Mouse (Mus musculus) small intestine, adult 2 months (tissue): ENCODE results near the gene Ltbp3. TPM values are rescaled to one million over a fixed set of nuclear protein-coding genes. Genes with fewer than 3 reads are reported as not detected.

ENCODE experiments used
- H3K27ac ChIP-seq: fragments of 200-500 bp; 2 replicates; pipeline ENCODE4 v1.5.1; 2012; ENCODE audit warnings: low read depth, low read length, control low read depth, inconsistent platforms; ENCODE audit not compliant: insufficient read depth
- H3K27me3 ChIP-seq: fragments of 200-500 bp; 2 replicates; pipeline ENCODE4 v1.6.1; 2012; ENCODE audit warnings: mild to moderate bottlenecking, moderate library complexity, low read length, inconsistent platforms; ENCODE audit not compliant: control insufficient read depth, insufficient read depth
- H3K36me3 ChIP-seq: fragments of 200-500 bp; 2 replicates; pipeline ENCODE4 v1.6.1; 2012; ENCODE audit warnings: mild to moderate bottlenecking, low read length, control low read depth, inconsistent platforms; ENCODE audit not compliant: control insufficient read depth, insufficient read depth
- H3K4me1 ChIP-seq: fragments of 200-500 bp; 2 replicates; pipeline ENCODE4 v1.6.1; 2012; ENCODE audit warnings: low read length, inconsistent platforms, mixed read lengths; ENCODE audit not compliant: control insufficient read depth, insufficient read depth, insufficient read length
- H3K4me3 ChIP-seq: fragments of 200-500 bp; 2 replicates; pipeline ENCODE4 v1.5.1; 2012; ENCODE audit warnings: low read depth, mild to moderate bottlenecking, control low read depth, inconsistent platforms, low read length, moderate library complexity
- CTCF ChIP-seq: fragments of 200-500 bp; IDR thresholded peaks from 2 replicates; pipeline ENCODE4 v1.5.1; 2012; ENCODE audit warnings: low read depth, mild to moderate bottlenecking, control low read depth, inconsistent platforms, low read length, moderate library complexity, mixed read lengths; ENCODE audit not compliant: insufficient replicate concordance, insufficient read length; ENCODE audit errors: extremely low read depth
- POLR2A ChIP-seq: fragments of 200-500 bp; IDR thresholded peaks from 2 replicates; pipeline ENCODE4 v1.6.1; 2012; ENCODE audit warnings: low read depth, mild to moderate bottlenecking, control low read depth, inconsistent platforms, low read length, moderate library complexity
- WGBS: fragments of 180-500 bp; shearing (Covaris S2); methylation state at CpG from one replicate; pipeline ENCODE4 v1.1.7; 2018; 5-methylcytosine and 5-hydroxymethylcytosine counted together
- polyA plus RNA-seq: library from polyadenylated mRNA; depleted of rRNA; stranded (reverse); fragments of >200 nt; gene quantifications from 2 replicates; pipeline ENCODE4 v1.2.3, GENCODE M21; 2012

Gene Ltbp3
- polyA plus RNA-seq, 1 experiment: 28.2 TPM

DNA sequence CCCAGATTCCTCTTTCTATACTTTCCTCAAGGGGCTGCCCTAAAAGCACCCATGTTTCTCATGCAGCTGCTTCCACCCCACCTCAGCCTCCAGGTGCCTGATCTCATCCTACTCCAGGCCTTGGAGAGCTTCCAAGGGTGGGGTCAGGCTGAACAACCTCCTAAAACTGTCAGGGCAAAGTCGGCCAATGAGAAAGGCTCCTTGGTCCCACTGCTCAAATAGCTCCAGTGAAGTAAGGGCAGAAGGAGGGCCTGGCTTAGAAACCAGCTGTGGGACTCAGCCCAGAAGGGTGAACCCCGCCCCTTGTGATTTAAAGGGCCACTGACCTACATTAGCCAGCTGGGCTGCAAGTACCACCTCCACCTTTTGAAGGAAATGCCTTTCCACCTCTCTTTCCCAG, 27.0 kb upstream of the Ltbp3 start:
- Histone ChIP-seq H3K4me3 (no peak overlapping the region), H3K27me3 (no peaks in the 10 kb centered on the region), H3K27ac (peak overlapping the region; percentile 10; the same call in 1 of the 2 replicates), H3K36me3 (peaks cover 40% of the 10 kb centered on the region), H3K4me1 (peaks cover 23% of the 10 kb centered on the region)
- TF ChIP-seq POLR2A (no peak), CTCF (no peak)
- WGBS: 8% methylated on average over 2 of the region's 2 CpGs

DNA sequence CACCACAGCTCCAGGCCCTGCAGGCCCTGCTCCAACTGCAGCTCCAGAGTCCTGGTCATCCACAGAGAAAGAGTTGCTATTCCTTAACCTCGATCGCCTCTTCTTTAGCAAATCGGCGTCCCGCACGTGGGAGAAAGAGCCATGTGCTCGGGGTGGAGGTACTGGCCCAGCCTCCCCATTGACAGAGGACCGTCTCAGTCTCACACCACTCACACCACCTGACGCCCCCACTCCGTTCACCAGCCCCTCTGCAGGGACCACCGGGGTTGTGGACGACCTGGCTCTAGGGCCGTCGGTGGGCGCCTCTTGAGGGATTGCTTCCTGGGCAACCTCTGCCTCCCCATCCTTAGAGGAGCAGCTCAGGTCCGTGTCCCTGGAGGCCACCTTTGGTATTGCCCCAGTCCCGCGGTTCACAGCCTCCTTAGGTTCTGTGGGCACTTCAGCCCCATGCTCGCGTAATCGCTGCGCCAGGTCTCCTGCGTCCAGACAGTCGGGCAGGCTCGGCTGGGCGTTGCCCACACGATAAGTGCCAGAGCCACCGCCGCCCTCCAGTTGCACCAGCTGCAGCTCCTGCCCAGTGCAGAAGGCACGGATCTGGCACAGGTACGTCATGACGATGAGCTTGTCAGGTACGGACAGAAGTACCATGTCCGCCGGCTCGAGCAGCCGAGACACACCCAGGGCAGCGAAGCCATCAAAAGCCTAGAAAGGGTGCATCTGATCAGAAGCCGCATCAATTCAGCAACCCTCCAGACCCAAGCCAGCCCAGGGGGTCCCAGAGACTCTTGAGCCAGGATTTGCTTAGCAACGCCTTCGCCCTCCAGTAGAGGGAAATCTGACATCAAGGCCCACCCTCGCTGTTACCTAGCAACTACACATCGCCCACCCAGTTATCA, 24.7 kb upstream of the Ltbp3 start:
- TF ChIP-seq POLR2A (no peak), CTCF (peak; percentile 23; the same call in 1 of the 2 replicates)
- Histone ChIP-seq H3K27me3 (no peaks in the 10 kb centered on the region), H3K36me3 (peaks cover 45% of the 10 kb centered on the region), H3K27ac (no peak overlapping the region), H3K4me1 (peaks cover 23% of the 10 kb centered on the region), H3K4me3 (no peak overlapping the region)
- 42% methylated on average over 43 of the region's 43 CpGs for WGBS

DNA sequence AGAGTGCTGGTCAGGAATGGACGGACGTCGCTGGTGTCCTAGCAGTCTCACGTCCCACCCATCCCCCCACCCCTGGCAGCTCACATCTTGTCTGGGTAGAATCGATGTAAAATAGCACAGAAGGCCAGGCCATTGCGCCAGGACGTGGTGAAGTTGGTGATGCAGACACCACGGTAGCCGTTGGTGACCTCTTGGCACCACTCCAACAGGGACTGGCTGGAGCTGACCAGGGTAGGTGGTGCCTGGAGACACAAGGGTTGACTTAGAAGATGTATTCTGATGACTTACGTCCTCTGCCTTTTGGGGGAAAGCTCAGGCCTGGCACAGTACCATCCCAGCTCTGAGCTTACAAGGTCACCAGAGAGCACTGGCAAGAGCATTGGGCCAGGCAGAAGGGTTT, 23.7 kb upstream of the Ltbp3 start:
- Histone ChIP-seq H3K36me3 (peaks cover 53% of the 10 kb centered on the region), H3K4me1 (peaks cover 22% of the 10 kb centered on the region), H3K27me3 (no peaks in the 10 kb centered on the region), H3K4me3 (no peak overlapping the region), H3K27ac (no peak overlapping the region)
- TF ChIP-seq CTCF (no peak), POLR2A (no peak)
- WGBS: 66% methylated on average over 10 of the region's 10 CpGs

DNA sequence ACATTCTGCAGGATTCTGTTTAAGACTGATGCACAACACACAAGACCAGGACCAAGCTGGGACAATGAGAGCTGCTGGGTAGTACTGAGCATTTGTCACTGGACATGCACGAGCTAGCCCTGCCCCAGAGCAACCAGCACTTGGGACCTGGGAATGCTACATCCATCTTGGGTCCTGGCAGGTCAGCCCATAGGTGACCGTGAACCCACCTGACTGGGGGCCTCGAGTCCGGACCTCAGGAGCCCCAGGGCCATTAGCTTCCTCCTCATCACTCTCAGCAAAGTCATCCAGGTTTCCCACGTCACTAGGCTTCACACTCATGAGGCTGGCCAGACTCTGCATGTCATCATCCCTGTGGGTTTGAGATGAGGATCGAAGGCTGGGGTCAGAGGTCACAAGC, 19.5 kb upstream of the Ltbp3 start:
- Histone ChIP-seq H3K27ac (no peak overlapping the region), H3K4me3 (no peak overlapping the region), H3K36me3 (peaks cover 43% of the 10 kb centered on the region), H3K27me3 (no peaks in the 10 kb centered on the region), H3K4me1 (peaks cover 24% of the 10 kb centered on the region)
- TF ChIP-seq CTCF: no peak
- TF ChIP-seq POLR2A: no peak
- WGBS: 90% methylated on average over 6 of the region's 6 CpGs

DNA sequence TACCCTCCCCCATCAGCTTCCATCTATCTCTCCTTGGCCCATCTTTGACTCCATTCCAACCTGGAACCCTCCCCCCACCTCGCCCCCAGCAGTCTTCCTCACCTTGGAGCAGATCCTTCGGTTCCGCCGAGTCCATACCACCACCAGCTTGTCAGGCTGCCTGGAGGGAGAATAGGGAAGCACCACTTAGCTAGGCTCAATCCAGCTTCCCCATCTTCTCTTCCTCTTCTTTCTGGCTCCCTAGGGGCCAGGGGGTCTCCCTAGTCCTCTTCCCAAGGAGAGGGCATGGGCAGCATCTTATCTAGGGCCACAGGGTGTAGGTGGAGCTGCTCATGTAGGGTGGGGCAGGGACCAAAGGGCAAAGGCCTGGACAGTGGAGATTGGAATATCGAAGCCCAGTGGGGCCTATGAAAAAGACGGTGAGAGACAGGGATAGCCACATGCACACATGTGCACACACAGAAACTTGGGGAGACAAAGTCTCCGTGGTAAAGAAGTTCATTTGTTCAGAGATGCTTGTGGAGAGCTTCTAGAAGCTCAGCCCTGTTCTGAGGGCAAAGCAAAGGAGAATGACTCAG, 17.8 kb upstream of the Ltbp3 start:
- H3K27ac ChIP-seq: peak overlapping the region; percentile 52
- no peaks in the 10 kb centered on the region for H3K27me3 ChIP-seq
- peaks cover 40% of the 10 kb centered on the region for H3K36me3 ChIP-seq
- H3K4me1 ChIP-seq: peaks cover 28% of the 10 kb centered on the region
- WGBS: 63% methylated on average over 7 of the region's 7 CpGs
- H3K4me3 ChIP-seq: 0 out of 2 replicates have a peak overlapping the region, but pooled peaks have one; percentile 0
- TF ChIP-seq POLR2A: no peak

DNA sequence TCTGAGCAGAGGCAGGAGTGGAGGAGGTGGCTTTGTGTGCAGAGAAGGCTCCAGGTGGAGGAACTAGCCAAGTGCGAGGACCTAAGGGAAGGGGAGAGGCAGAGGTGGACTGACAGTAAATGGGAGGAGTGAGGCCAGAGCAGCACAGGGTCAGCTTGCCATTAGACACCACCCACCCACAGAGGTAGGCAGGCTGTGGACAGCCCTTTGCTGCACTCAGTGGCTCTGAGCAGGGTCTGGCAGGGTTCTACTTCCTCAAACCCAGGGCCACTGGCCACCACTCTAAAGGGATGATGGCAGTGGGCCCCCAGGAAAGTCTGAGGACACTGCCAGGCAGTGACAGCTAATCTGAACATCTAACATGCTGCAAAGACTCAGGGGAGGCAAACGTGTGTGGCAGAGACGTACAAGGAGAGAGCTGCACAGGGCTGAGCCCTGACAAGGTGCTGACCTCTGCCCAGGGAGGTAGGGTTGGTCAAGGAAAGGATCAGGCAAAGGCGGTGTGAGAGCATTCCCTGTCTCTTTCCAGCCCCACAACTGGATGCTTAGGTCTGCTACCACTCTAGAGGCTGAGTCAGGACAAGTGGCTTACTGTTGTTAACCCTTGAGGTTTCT, 16.7 kb upstream of the Ltbp3 start:
- TF ChIP-seq POLR2A: no peak
- no peak for TF ChIP-seq CTCF
- H3K4me3 ChIP-seq: peak overlapping the region; percentile 72
- peaks cover 37% of the 10 kb centered on the region for H3K4me1 ChIP-seq
- peaks cover 33% of the 10 kb centered on the region for H3K36me3 ChIP-seq
- 41% methylated on average over 4 of the region's 4 CpGs for WGBS
- no peaks in the 10 kb centered on the region for H3K27me3 ChIP-seq
- peak overlapping the region; percentile 92 for H3K27ac ChIP-seq

DNA sequence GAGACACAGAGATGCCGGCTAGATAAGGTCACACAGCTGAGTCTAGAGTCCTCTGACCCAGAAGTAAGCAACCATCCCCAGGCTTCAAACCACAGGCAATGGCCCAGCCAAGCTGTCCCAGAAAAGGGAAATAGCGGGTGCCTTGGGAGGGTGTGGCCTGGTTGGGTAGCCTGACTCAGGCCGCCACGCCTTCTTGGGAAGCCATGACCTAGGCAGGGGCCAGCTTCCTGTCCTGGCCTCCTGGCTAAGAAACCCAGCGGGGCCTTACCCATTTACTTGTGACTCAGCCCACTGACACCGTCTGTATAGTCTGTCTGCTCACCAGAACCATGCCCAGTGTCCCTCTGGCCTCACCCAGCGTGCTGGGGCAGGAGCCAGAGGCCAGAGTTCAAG, 16.2 kb upstream of the Ltbp3 start:
- Histone ChIP-seq H3K4me3 (peak overlapping the region; percentile 72), H3K4me1 (peaks cover 39% of the 10 kb centered on the region), H3K27ac (peak overlapping the region; percentile 92), H3K27me3 (no peaks in the 10 kb centered on the region), H3K36me3 (peaks cover 28% of the 10 kb centered on the region)
- TF ChIP-seq CTCF (no peak), POLR2A (peak; percentile 71)
- WGBS: 16% methylated on average over 7 of the region's 7 CpGs
